Mouse (Mus musculus) liver, embryonic 16.5 days (tissue): ENCODE measurements around the gene 9930022D16Rik. TPM values are rescaled to one million over a fixed set of nuclear protein-coding genes. Genes with fewer than 3 reads are reported as not detected.

Experiments used
- ATAC-seq: fragments of 200-750 bp; cut with Nextera tagmentation; 2 replicates; pipeline ENCODE4 v1.8.0; 2017; ENCODE audit warnings: low read depth, mild to moderate bottlenecking, moderate number of reproducible peaks, moderate library complexity
- H3K27ac ChIP-seq: fragments of 300-500 bp; sonication (generic); 2 replicates; pipeline ENCODE4 v1.5.1; 2014; ENCODE audit warnings: mild to moderate bottlenecking, low read length
- H3K27me3 ChIP-seq: fragments of 300-500 bp; sonication (generic); 2 replicates; pipeline ENCODE4 v1.6.1; 2014; ENCODE audit warnings: low read depth, low read length, mixed read lengths; ENCODE audit not compliant: control insufficient read depth, insufficient read depth
- H3K36me3 ChIP-seq: fragments of 300-500 bp; sonication (generic); 2 replicates; pipeline ENCODE4 v1.6.1; 2014; ENCODE audit warnings: mild to moderate bottlenecking; ENCODE audit not compliant: control insufficient read depth, insufficient read depth
- H3K4me1 ChIP-seq: fragments of 300-500 bp; sonication (generic); 2 replicates; pipeline ENCODE4 v1.6.1; 2014; ENCODE audit warnings: low read depth, low read length, mixed read lengths; ENCODE audit not compliant: control insufficient read depth
- H3K4me2 ChIP-seq: fragments of 300-500 bp; sonication (generic); 2 replicates; pipeline ENCODE4 v1.6.1; 2014; ENCODE audit warnings: low read depth, low read length, mixed read lengths
- H3K4me3 ChIP-seq: fragments of 300-500 bp; sonication (generic); 2 replicates; pipeline ENCODE4 v1.5.1; 2014; ENCODE audit warnings: low read depth, mild to moderate bottlenecking, low read length
- H3K9ac ChIP-seq: fragments of 300-500 bp; sonication (generic); 2 replicates; pipeline ENCODE4 v1.6.1; 2014; ENCODE audit warnings: low read depth, low read length
- H3K9me3 ChIP-seq: fragments of 300-500 bp; sonication (generic); replicated peaks from 2 replicates; pipeline ENCODE4 v1.6.1; 2016; ENCODE audit warnings: low read length; ENCODE audit not compliant: control insufficient read depth
- WGBS: fragments of 180-500 bp; shearing (Covaris S2); extraction: QIAGEN DNeasy Blood & Tissue Kit; methylation state at CpG from one replicate; pipeline ENCODE4 v1.1.7; 2014; ENCODE audit not compliant: insufficient replicate concordance; 5-methylcytosine and 5-hydroxymethylcytosine counted together
- polyA plus RNA-seq: library from polyadenylated mRNA; unstranded; fragments of >200 nt; fragmentation: Nextera tagmentation; extraction: Ambion mirVana; gene quantifications from 2 replicates; pipeline ENCODE4 v1.2.1, GENCODE M21; 2015

9930022D16Rik gene
- polyA plus RNA-seq, 1 experiment from 2014 or later = not detected

- Histone ChIP-seq H3K4me2 (0 out of 2 replicates have a peak overlapping the region, but pooled peaks have one; percentile 22), H3K27me3 (no peaks in the 10 kb centered on the region), H3K9ac (no peak overlapping the region), H3K27ac (no peak overlapping the region), H3K9me3 (0 out of 2 replicates have a peak, but pooled peaks cover 2% of the 10 kb centered on the region), H3K4me1 (peaks cover 15% of the 10 kb centered on the region), H3K36me3 (no peaks in the 10 kb centered on the region), H3K4me3 (no peak overlapping the region)
- WGBS = 46% methylated on average over 14 of the region's 14 CpGs
- no peak for ATAC-seq
Observed at GRCm38 (mm10) chr11:109420567-109420962, 6.8 kb downstream of the 9930022D16Rik start.

- Histone ChIP-seq H3K4me2 (no peak overlapping the region), H3K4me3 (no peak overlapping the region), H3K9me3 (0 out of 2 replicates have a peak, but pooled peaks cover 2% of the 10 kb centered on the region), H3K27ac (no peak overlapping the region), H3K4me1 (peaks cover 15% of the 10 kb centered on the region), H3K9ac (no peak overlapping the region), H3K27me3 (no peaks in the 10 kb centered on the region), H3K36me3 (no peaks in the 10 kb centered on the region)
- 64% methylated on average over 5 of the region's 5 CpGs for WGBS
- no peak for ATAC-seq
Observed at GRCm38 (mm10) chr11:109421205-109421604, 7.5 kb downstream of the 9930022D16Rik start.

GRCm38 (mm10) chr11:109422263-109422662 is 8.5 kb downstream of the 9930022D16Rik start:
- no peak for ATAC-seq
- peaks cover 22% of the 10 kb centered on the region for H3K4me1 ChIP-seq

GRCm38 (mm10) chr11:109423294-109423693 is 9.6 kb downstream of the 9930022D16Rik start:
- peaks cover 22% of the 10 kb centered on the region for H3K4me1 ChIP-seq

More at GRCm38 (mm10) chr11:109422263-109422662, 8.5 kb downstream of the 9930022D16Rik start:
- Histone ChIP-seq H3K4me3 (no peak overlapping the region), H3K36me3 (no peaks in the 10 kb centered on the region), H3K4me2 (no peak overlapping the region), H3K9ac (no peak overlapping the region), H3K27ac (no peak overlapping the region), H3K9me3 (0 out of 2 replicates have a peak, but pooled peaks cover 2% of the 10 kb centered on the region), H3K27me3 (no peaks in the 10 kb centered on the region)
- WGBS = 91% methylated on average over 4 of the region's 4 CpGs

GRCm38 (mm10) chr11:109425392-109426271 is 11.9 kb downstream of the 9930022D16Rik start, which contains the start of gene Amz2:
Gene Amz2, plus strand, starts transcription at chr11:109425946.
- peak within 1 kb of the TSS; percentile 81 for H3K4me3 ChIP-seq
- ATAC-seq = peak; percentile 93
- 0 out of 2 replicates have a peak, but pooled peaks cover 2% of the 10 kb centered on the region for H3K9me3 ChIP-seq
- peak within 1 kb of the TSS; percentile 90 for H3K27ac ChIP-seq
- H3K4me1 ChIP-seq = peaks cover 22% of the 10 kb centered on the region
- H3K36me3 ChIP-seq = peaks cover 2% of the 10 kb centered on the region; the same call in 1 of the 2 replicates
- H3K9ac ChIP-seq = peak within 1 kb of the TSS; percentile 74
- H3K27me3 ChIP-seq = no peaks in the 10 kb centered on the region
- H3K4me2 ChIP-seq = peak within 1 kb of the TSS; percentile 82
- whole genome bisulfite sequencing = under 1% methylated on average over 65 of the region's 65 CpGs

More at GRCm38 (mm10) chr11:109423294-109423693, 9.6 kb downstream of the 9930022D16Rik start:
- H3K27ac ChIP-seq = peak overlapping the region; percentile 45
- H3K36me3 ChIP-seq = no peaks in the 10 kb centered on the region
- no peak overlapping the region for H3K4me2 ChIP-seq
- WGBS = 40% methylated on average over 1 of the region's 1 CpGs
- no peak overlapping the region for H3K9ac ChIP-seq
- 0 out of 2 replicates have a peak, but pooled peaks cover 2% of the 10 kb centered on the region for H3K9me3 ChIP-seq
- H3K27me3 ChIP-seq = no peaks in the 10 kb centered on the region
- ATAC-seq = no peak
- no peak overlapping the region for H3K4me3 ChIP-seq

- WGBS = 2% methylated on average over 11 of the region's 11 CpGs
- H3K27me3 ChIP-seq = no peaks in the 10 kb centered on the region
- peak overlapping the region; percentile 82 for H3K4me2 ChIP-seq
- H3K27ac ChIP-seq = peak overlapping the region; percentile 90
- ATAC-seq = no peak
- H3K9ac ChIP-seq = peak overlapping the region; percentile 74
- H3K4me3 ChIP-seq = peak overlapping the region; percentile 81
- H3K4me1 ChIP-seq = peaks cover 22% of the 10 kb centered on the region
- 0 out of 2 replicates have a peak, but pooled peaks cover 2% of the 10 kb centered on the region for H3K9me3 ChIP-seq
- peaks cover 2% of the 10 kb centered on the region; the same call in 1 of the 2 replicates for H3K36me3 ChIP-seq
Observed at GRCm38 (mm10) chr11:109426272-109426586, 12.5 kb downstream of the 9930022D16Rik start.

- Histone ChIP-seq H3K4me2 (no peak overlapping the region), H3K27me3 (no peaks in the 10 kb centered on the region), H3K9ac (no peak overlapping the region), H3K36me3 (peaks cover 2% of the 10 kb centered on the region; the same call in 1 of the 2 replicates), H3K27ac (no peak overlapping the region), H3K9me3 (no peaks in the 10 kb centered on the region), H3K4me1 (peaks cover 22% of the 10 kb centered on the region), H3K4me3 (no peak overlapping the region)
- ATAC-seq = no peak
- 86% methylated on average over 5 of the region's 5 CpGs for WGBS
Observed at GRCm38 (mm10) chr11:109427353-109427752, 13.6 kb downstream of the 9930022D16Rik start.

GRCm38 (mm10) chr11:109434233-109434798 is 20.6 kb downstream of the 9930022D16Rik start:
- Histone ChIP-seq H3K27me3 (no peaks in the 10 kb centered on the region), H3K4me3 (no peak overlapping the region), H3K36me3 (peaks cover 9% of the 10 kb centered on the region), H3K27ac (no peak overlapping the region), H3K4me2 (no peak overlapping the region), H3K4me1 (peaks cover under 1% of the 10 kb centered on the region; the same call in 1 of the 2 replicates), H3K9me3 (no peaks in the 10 kb centered on the region), H3K9ac (no peak overlapping the region)
- 73% methylated on average over 16 of the region's 16 CpGs for WGBS
- no peak for ATAC-seq
